Mouse (Mus musculus) heart, embryonic 11.5 days (tissue): ENCODE results near the gene Wars2. TPM values are rescaled to one million over a fixed set of nuclear protein-coding genes. Genes with fewer than 3 reads are reported as not detected.

Source experiments
- ATAC-seq: fragments of 200-750 bp; cut with Nextera tagmentation; replicated peaks from 2 replicates; pipeline ENCODE4 v1.8.0; 2017; ENCODE audit warnings: moderate library complexity; ENCODE audit not compliant: insufficient number of reproducible peaks, low FRiP score, low TSS enrichment
- H3K27ac ChIP-seq: fragments of 300-500 bp; sonication (generic); 2 replicates; pipeline ENCODE4 v1.5.1; 2014; ENCODE audit warnings: mild to moderate bottlenecking, low read depth, low read length
- H3K27me3 ChIP-seq: fragments of 300-500 bp; sonication (generic); 2 replicates; pipeline ENCODE4 v1.6.1; 2014; ENCODE audit warnings: mild to moderate bottlenecking, low read length, mixed read lengths; ENCODE audit not compliant: control insufficient read depth, insufficient read depth
- H3K36me3 ChIP-seq: fragments of 300-500 bp; sonication (generic); 2 replicates; pipeline ENCODE4 v1.6.1; 2014; ENCODE audit warnings: mild to moderate bottlenecking, low read length, moderate library complexity, mixed read lengths; ENCODE audit not compliant: control insufficient read depth, insufficient read depth
- H3K4me1 ChIP-seq: fragments of 300-500 bp; sonication (generic); 2 replicates; pipeline ENCODE4 v1.6.1; 2014; ENCODE audit warnings: low read length; ENCODE audit not compliant: control insufficient read depth, insufficient read depth
- H3K4me2 ChIP-seq: fragments of 300-500 bp; sonication (generic); 2 replicates; pipeline ENCODE4 v1.6.1; 2014; ENCODE audit warnings: mild to moderate bottlenecking, moderate library complexity
- H3K4me3 ChIP-seq: fragments of 300-500 bp; sonication (generic); 2 replicates; pipeline ENCODE4 v1.5.1; 2014; ENCODE audit warnings: low read depth, low read length
- H3K9ac ChIP-seq: fragments of 300-500 bp; sonication (generic); 2 replicates; pipeline ENCODE4 v1.6.1; 2014; ENCODE audit warnings: mild to moderate bottlenecking, low read depth, low read length, moderate library complexity
- H3K9me3 ChIP-seq: fragments of 300-500 bp; sonication (generic); replicated peaks from 2 replicates; pipeline ENCODE4 v1.6.1; 2016; ENCODE audit warnings: low read length; ENCODE audit not compliant: control insufficient read depth
- WGBS: fragments of 180-500 bp; shearing (Covaris S2); extraction: QIAGEN DNeasy Blood & Tissue Kit; methylation state at CpG from one replicate; pipeline ENCODE4 v1.1.7; 2014; ENCODE audit not compliant: insufficient replicate concordance; 5-methylcytosine and 5-hydroxymethylcytosine counted together
- polyA plus RNA-seq: library from polyadenylated mRNA; unstranded; fragments of >200 nt; fragmentation: Nextera tagmentation; extraction: Ambion mirVana; gene quantifications from 2 replicates; pipeline ENCODE4 v1.2.1, GENCODE M21; 2014

Gene Wars2
- polyA plus RNA-seq, 1 experiment from 2014 or later: 9.0 TPM

DNA sequence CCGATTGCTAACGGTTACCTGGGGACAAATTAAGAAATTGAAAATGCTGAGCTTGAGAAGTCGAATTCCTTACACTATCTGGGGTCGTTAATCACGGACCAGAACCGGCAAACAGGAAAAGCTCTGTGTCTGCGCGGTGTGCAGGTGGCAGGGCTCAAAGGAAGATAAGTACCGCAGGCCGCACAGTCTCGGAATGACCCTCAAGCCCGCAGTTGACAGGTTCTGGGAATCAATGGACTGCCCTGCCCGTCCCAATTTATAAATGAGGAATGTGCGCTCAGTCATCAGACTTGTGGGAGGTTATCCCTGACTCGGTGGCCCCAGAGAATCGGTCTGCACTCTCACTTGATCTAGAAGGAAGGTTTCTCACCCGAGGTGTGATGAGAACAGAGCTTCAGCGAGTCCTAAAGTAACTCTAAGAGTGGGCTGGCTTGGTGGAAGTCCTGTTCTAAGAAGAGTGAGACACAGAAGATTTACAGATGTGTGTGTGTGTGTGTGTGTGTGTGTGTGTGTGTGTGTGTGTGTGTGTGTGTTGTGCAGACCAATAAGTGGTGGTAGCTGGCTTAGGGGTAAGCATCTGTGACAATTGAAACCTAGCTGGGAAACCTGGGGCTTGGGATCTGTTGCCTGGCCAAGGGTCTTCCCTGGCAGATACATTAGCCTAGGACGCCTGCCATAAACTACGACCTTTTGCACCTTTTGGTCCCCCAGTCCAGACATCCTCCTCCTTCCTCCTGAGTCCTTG, 98.6 kb downstream of the Wars2 start:
- Histone ChIP-seq H3K4me1 (peaks cover 4% of the 10 kb centered on the region), H3K27ac (no peak overlapping the region), H3K4me2 (no peak overlapping the region), H3K36me3 (no peaks in the 10 kb centered on the region), H3K9me3 (no peaks in the 10 kb centered on the region), H3K4me3 (no peak overlapping the region), H3K27me3 (peaks cover 89% of the 10 kb centered on the region), H3K9ac (no peak overlapping the region)
- no peak for ATAC-seq
- 2% methylated on average over 20 of the region's 20 CpGs for WGBS

GRCm38 (mm10) chr3:99240213-99240720, 99.4 kb downstream of the Wars2 start, which contains the start of gene Tbx15:
Gene Tbx15 (plus strand): TSS chr3:99240381.
- peak within 1 kb of the TSS; percentile 27 for H3K4me3 ChIP-seq
- no peak within 1 kb of the TSS for H3K9ac ChIP-seq
- WGBS: 1% methylated on average over 20 of the region's 20 CpGs
- H3K9me3 ChIP-seq: no peaks in the 10 kb centered on the region
- H3K27ac ChIP-seq: no peak within 1 kb of the TSS
- peak within 1 kb of the TSS; percentile 46 for H3K4me2 ChIP-seq
- H3K4me1 ChIP-seq: 0 out of 2 replicates have a peak, but pooled peaks cover 2% of the 10 kb centered on the region
- H3K36me3 ChIP-seq: no peaks in the 10 kb centered on the region
- ATAC-seq: no peak
- peaks cover 93% of the 10 kb centered on the region for H3K27me3 ChIP-seq

- Histone ChIP-seq H3K36me3 (no peaks in the 10 kb centered on the region), H3K9ac (no peak overlapping the region), H3K27ac (no peak overlapping the region), H3K4me1 (0 out of 2 replicates have a peak, but pooled peaks cover 2% of the 10 kb centered on the region), H3K27me3 (peaks cover 95% of the 10 kb centered on the region), H3K9me3 (no peaks in the 10 kb centered on the region), H3K4me2 (peak overlapping the region; percentile 46), H3K4me3 (peak overlapping the region; percentile 27)
- no peak for ATAC-seq
- WGBS: 1% methylated on average over 50 of the region's 50 CpGs
Observed at GRCm38 (mm10) chr3:99240811-99241738, 100.2 kb downstream of the Wars2 start.

- no peak overlapping the region for H3K4me3 ChIP-seq
- no peak overlapping the region for H3K9ac ChIP-seq
- H3K9me3 ChIP-seq: no peaks in the 10 kb centered on the region
- 6% methylated on average over 8 of the region's 8 CpGs for WGBS
- H3K27ac ChIP-seq: no peak overlapping the region
- ATAC-seq: no peak
- no peak overlapping the region for H3K4me2 ChIP-seq
- H3K27me3 ChIP-seq: peaks cover 98% of the 10 kb centered on the region
- H3K4me1 ChIP-seq: 0 out of 2 replicates have a peak, but pooled peaks cover 2% of the 10 kb centered on the region
- H3K36me3 ChIP-seq: no peaks in the 10 kb centered on the region
Observed at GRCm38 (mm10) chr3:99242481-99242880, 101.6 kb downstream of the Wars2 start.

GRCm38 (mm10) chr3:99245341-99245740, 104.5 kb downstream of the Wars2 start:
- Histone ChIP-seq H3K9me3 (no peaks in the 10 kb centered on the region), H3K36me3 (no peaks in the 10 kb centered on the region), H3K4me2 (no peak overlapping the region), H3K4me1 (0 out of 2 replicates have a peak, but pooled peaks cover 2% of the 10 kb centered on the region), H3K27me3 (peaks cover 98% of the 10 kb centered on the region), H3K27ac (no peak overlapping the region), H3K4me3 (no peak overlapping the region), H3K9ac (no peak overlapping the region)
- WGBS: 23% methylated on average over 3 of the region's 3 CpGs
- ATAC-seq: no peak

GRCm38 (mm10) chr3:99246629-99247028, 105.8 kb downstream of the Wars2 start:
- no peak for ATAC-seq
- Histone ChIP-seq H3K27ac (no peak overlapping the region), H3K4me3 (no peak overlapping the region), H3K9me3 (no peaks in the 10 kb centered on the region), H3K36me3 (no peaks in the 10 kb centered on the region), H3K4me2 (no peak overlapping the region), H3K9ac (no peak overlapping the region), H3K27me3 (peaks cover 98% of the 10 kb centered on the region), H3K4me1 (no peaks in the 10 kb centered on the region)
- 35% methylated on average over 3 of the region's 3 CpGs for WGBS

- WGBS: 3% methylated on average over 4 of the region's 4 CpGs
- Histone ChIP-seq H3K4me1 (no peaks in the 10 kb centered on the region), H3K9ac (no peak overlapping the region), H3K36me3 (no peaks in the 10 kb centered on the region), H3K9me3 (no peaks in the 10 kb centered on the region), H3K27ac (no peak overlapping the region), H3K4me3 (no peak overlapping the region), H3K27me3 (peaks cover 98% of the 10 kb centered on the region), H3K4me2 (no peak overlapping the region)
- no peak for ATAC-seq
Observed at GRCm38 (mm10) chr3:99247586-99247985, 106.7 kb downstream of the Wars2 start.

DNA sequence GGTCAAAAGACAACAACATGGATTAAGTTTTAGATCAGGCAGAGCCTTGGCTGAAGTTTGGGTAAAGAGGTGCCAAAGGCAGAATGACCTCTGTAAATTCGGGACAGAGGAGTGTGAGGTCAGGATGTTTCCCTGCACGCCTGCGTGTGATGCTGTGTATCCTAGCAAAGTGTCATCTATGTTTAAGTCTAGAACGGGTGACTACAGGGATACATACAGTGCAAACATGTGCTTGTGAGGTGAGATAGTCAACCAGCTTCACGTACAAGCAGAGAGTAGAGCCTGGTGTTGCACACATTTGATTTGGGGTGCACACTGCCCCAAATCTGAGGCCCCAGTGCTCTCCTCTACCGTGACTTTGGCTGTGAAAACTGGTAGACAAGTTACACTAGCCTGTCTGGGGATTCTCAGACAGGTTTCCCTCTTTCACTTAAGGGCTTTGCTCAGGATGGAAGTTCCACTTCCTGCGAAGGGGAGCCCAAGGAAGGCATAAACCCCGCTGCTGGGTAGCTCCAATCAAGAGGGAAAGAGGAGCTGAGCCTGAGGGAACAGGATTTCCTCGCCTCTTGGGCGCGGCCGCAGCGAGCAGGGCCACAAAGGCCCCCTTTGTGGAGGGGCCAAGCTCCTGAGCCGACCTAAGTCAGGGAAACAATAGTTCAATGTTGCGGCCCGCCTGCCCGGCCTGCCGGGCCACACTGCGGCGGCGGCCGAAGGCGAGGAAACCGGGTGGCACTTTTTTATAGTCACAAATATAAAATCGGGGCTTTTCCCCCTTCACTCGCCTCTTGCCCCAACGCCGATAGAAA, 107.3 kb downstream of the Wars2 start:
- under 1% methylated on average over 28 of the region's 28 CpGs for WGBS
- Histone ChIP-seq H3K4me3 (no peak overlapping the region), H3K27me3 (peaks cover 98% of the 10 kb centered on the region), H3K9me3 (no peaks in the 10 kb centered on the region), H3K27ac (no peak overlapping the region), H3K4me1 (no peaks in the 10 kb centered on the region), H3K9ac (no peak overlapping the region), H3K4me2 (no peak overlapping the region), H3K36me3 (no peaks in the 10 kb centered on the region)
- no peak for ATAC-seq
